ENCODE assay signal across 9 mouse cellular contexts in the genomic region with DNA sequence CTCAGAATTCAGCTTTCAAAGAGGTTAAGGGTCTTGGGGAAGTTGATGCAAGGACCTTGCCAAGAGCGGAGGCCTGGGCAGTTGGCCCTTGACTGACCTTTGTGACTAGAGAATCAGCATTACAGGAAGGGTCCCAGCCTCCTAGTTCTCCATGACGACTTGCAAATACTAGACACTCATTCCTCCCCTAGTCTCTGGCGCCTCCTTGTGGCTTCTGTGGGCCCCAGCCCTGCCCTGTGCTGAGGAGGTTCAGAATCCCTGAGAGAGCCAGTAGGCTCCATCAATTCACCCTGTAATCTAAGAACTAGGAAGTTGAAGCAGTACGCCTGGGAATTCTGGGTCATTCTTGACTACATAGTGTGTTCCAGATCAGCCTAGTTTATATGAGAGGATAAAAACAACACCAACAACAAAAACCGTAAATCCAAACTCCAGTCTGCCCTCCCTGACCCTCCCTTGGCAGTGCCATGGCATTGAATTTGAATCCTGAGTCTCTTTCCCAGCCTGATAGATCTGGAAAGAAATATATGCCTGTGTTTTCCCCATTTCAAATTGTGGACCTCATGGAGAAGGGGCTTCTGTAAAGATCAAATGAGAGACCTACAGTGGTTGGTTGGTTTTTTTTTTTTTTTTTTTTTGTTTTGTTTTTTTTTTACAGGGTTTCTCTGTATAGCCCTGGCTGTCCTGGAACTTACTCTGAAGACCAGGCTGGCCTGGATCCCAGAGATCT. TPM values are rescaled to one million over a fixed set of nuclear protein-coding genes. Genes with fewer than 3 reads are reported as not detected.
DNase-seq lines count a peak whose midpoint lies in the region; ATAC-seq and TF ChIP-seq lines count a peak whose summit lies in the region.
"Had no signal": no experiment of that assay in that cellular context is flagged by ENCODE, and none has a peak within 500 bp of the region (broad histone marks: within the 10 kb centered on the region; RNA-seq: fewer than 3 reads in every experiment).

No protein-coding gene starts in this region.

- no peaks in the 10 kb centered on the region for H3K9me3 ChIP-seq in kidney, embryonic 14.5 days (ENCODE audit: control insufficient read depth, low read length)
- no peaks in the 10 kb centered on the region for H3K9me3 ChIP-seq in limb, embryonic 13.5 days
- no peaks in the 10 kb centered on the region for H3K9me3 ChIP-seq in neural tube, embryonic 11.5 days (ENCODE audit: control insufficient read depth, low read length)
- H3K9me3 ChIP-seq in stomach, embryonic 16.5 days (replicated peaks; ENCODE audit: control insufficient read depth, low read length) = no peaks in the 10 kb centered on the region
- H3K9me3 ChIP-seq: hindbrain, embryonic 15.5 days had no signal

- WGBS in kidney, embryonic 14.5 days = 21% methylated on average over 5 of the region's 5 CpGs
- WGBS in limb, embryonic 13.5 days = 23% methylated on average over 5 of the region's 5 CpGs
- 26% methylated on average over 5 of the region's 5 CpGs for WGBS in neural tube, embryonic 11.5 days
- 24% methylated on average over 5 of the region's 5 CpGs for WGBS in stomach, embryonic 16.5 days

- no peak overlapping the region for H3K9ac ChIP-seq in kidney, embryonic 14.5 days (ENCODE audit: low read depth, low read length)
- H3K9ac ChIP-seq in limb, embryonic 13.5 days = no peak overlapping the region
- H3K9ac ChIP-seq in neural tube, embryonic 11.5 days (ENCODE audit: low read length) = no peak overlapping the region
- 0 out of 2 replicates have a peak overlapping the region, but pooled peaks have one; percentile 3 for H3K9ac ChIP-seq in stomach, embryonic 16.5 days (ENCODE audit: low read length)
- H3K9ac ChIP-seq: hindbrain, embryonic 15.5 days had no signal

- H3K4me2 ChIP-seq in kidney, embryonic 14.5 days (replicated peaks; ENCODE audit: low read depth, low read length) = no peak overlapping the region
- no peak overlapping the region for H3K4me2 ChIP-seq in limb, embryonic 13.5 days (replicated peaks)
- no peak overlapping the region for H3K4me2 ChIP-seq in neural tube, embryonic 11.5 days (ENCODE audit: low read depth)
- no peak overlapping the region for H3K4me2 ChIP-seq in stomach, embryonic 16.5 days (ENCODE audit: low read depth, low read length)

- peak; percentile 71 for ATAC-seq in kidney, embryonic 14.5 days (ENCODE audit: low FRiP score, low TSS enrichment)
- ATAC-seq in limb, embryonic 13.5 days (ENCODE audit: low FRiP score, low read depth) = peak; percentile 42; the same call in 1 of the 2 replicates
- ATAC-seq in neural tube, embryonic 11.5 days (ENCODE audit: insufficient read depth, low FRiP score, low TSS enrichment) = peak; percentile 48; the same call in 1 of the 2 replicates
- ATAC-seq in stomach, embryonic 16.5 days (ENCODE audit: insufficient read depth, low FRiP score) = peak; percentile 65

- H3K4me3 ChIP-seq in C2C12 (ENCODE audit: insufficient read depth, poor library complexity, severe bottlenecking) = no peak overlapping the region
- no peak overlapping the region for H3K4me3 ChIP-seq in kidney, embryonic 14.5 days (ENCODE audit: low read length)
- H3K4me3 ChIP-seq in limb, embryonic 13.5 days = no peak overlapping the region
- no peak overlapping the region for H3K4me3 ChIP-seq in neural tube, embryonic 11.5 days (ENCODE audit: low read depth, low read length)
- H3K4me3 ChIP-seq in stomach, embryonic 16.5 days (replicated peaks; ENCODE audit: low read length) = no peak overlapping the region

- H3K79me3 ChIP-seq in C2C12 (ENCODE audit: low read depth) = no peaks in the 10 kb centered on the region

- H3K79me2 ChIP-seq in C2C12 (ENCODE audit: control insufficient read depth, insufficient read depth) = no peaks in the 10 kb centered on the region

- DNase-seq in adrenal gland, postnatal 10 days = peak; percentile 96
- peak; percentile 93 for DNase-seq in embryo, embryonic 9.5 days (ENCODE audit: extremely low spot score)
- DNase-seq in gonadal fat pad, adult 2 months (ENCODE audit: low read depth) = peak; percentile 24
- peak; percentile 89 for DNase-seq in neural tube, embryonic 11.5 days (ENCODE audit: low spot score)

- H3K27me3 ChIP-seq in C2C12 (ENCODE audit: control insufficient read depth, insufficient read depth, insufficient read length) = no peaks in the 10 kb centered on the region
- no peaks in the 10 kb centered on the region for H3K27me3 ChIP-seq in kidney, embryonic 14.5 days (ENCODE audit: control insufficient read depth, insufficient read depth, low read length)
- H3K27me3 ChIP-seq in limb, embryonic 13.5 days = no peaks in the 10 kb centered on the region
- no peaks in the 10 kb centered on the region for H3K27me3 ChIP-seq in neural tube, embryonic 11.5 days (ENCODE audit: control insufficient read depth, insufficient read depth, low read length)
- no peaks in the 10 kb centered on the region for H3K27me3 ChIP-seq in stomach, embryonic 16.5 days (ENCODE audit: control insufficient read depth, insufficient read depth, low read length)
- H3K27me3 ChIP-seq: hindbrain, embryonic 15.5 days had no signal

- H3K36me3 ChIP-seq in C2C12 (ENCODE audit: control insufficient read depth, insufficient read depth) = peaks cover 5% of the 10 kb centered on the region
- H3K36me3 ChIP-seq in kidney, embryonic 14.5 days (ENCODE audit: control insufficient read depth, insufficient read depth, low read length) = peaks cover under 1% of the 10 kb centered on the region; the same call in 1 of the 2 replicates
- peaks cover 18% of the 10 kb centered on the region for H3K36me3 ChIP-seq in limb, embryonic 13.5 days
- no peaks in the 10 kb centered on the region for H3K36me3 ChIP-seq in neural tube, embryonic 11.5 days (ENCODE audit: control insufficient read depth, insufficient read depth, low read length)
- H3K36me3 ChIP-seq in stomach, embryonic 16.5 days (ENCODE audit: control insufficient read depth, insufficient read depth, low read length) = no peaks in the 10 kb centered on the region
- H3K36me3 ChIP-seq: hindbrain, embryonic 15.5 days had no signal

- no peak overlapping the region for H3K27ac ChIP-seq in kidney, embryonic 14.5 days (ENCODE audit: low read depth, low read length)
- H3K27ac ChIP-seq in limb, embryonic 13.5 days = no peak overlapping the region
- H3K27ac ChIP-seq in neural tube, embryonic 11.5 days (ENCODE audit: low read depth, low read length) = no peak overlapping the region
- no peak overlapping the region for H3K27ac ChIP-seq in stomach, embryonic 16.5 days (ENCODE audit: low read length)
- H3K27ac ChIP-seq: hindbrain, embryonic 15.5 days had no signal

- peak; percentile 87 for TF ChIP-seq CTCF in C2C12 (IDR thresholded peaks at IDR 0.05; ENCODE audit: control insufficient read depth, insufficient read depth, insufficient read length)

- H3ac ChIP-seq in C2C12 (ENCODE audit: control insufficient read depth, insufficient read length, low read depth) = no peak overlapping the region

- 0 out of 2 replicates have a peak, but pooled peaks cover 9% of the 10 kb centered on the region for H3K4me1 ChIP-seq in kidney, embryonic 14.5 days (ENCODE audit: control insufficient read depth, insufficient read depth, low read length)
- peaks cover 37% of the 10 kb centered on the region for H3K4me1 ChIP-seq in limb, embryonic 13.5 days
- peaks cover 4% of the 10 kb centered on the region; the same call in 1 of the 2 replicates for H3K4me1 ChIP-seq in neural tube, embryonic 11.5 days (ENCODE audit: control insufficient read depth, insufficient read depth, low read length)
- peaks cover 26% of the 10 kb centered on the region for H3K4me1 ChIP-seq in stomach, embryonic 16.5 days (ENCODE audit: control insufficient read depth, insufficient read depth, low read length)

RNA-seq across cellular contexts. Expression of a gene that starts 1.3 kb away (rescaled TPM):
- 7.2 TPM for polyA plus RNA-seq in C2C12 (2012; fragmentation: generic; extraction: Trizol)
- total RNA-seq in adrenal gland, postnatal 10 days (2021) = 10 to 100 TPM; 10.3 to 11.6 TPM
- polyA plus RNA-seq in gonadal fat pad, adult 2 months (2012; rRNA removed) = 16.2 and 16.6 TPM in 2 replicates
- polyA plus RNA-seq in kidney, embryonic 14.5 days (2014; fragmentation: Nextera tagmentation; extraction: Ambion mirVana) = 0.89 and 2.0 TPM in 2 replicates
- polyA plus RNA-seq in limb, embryonic 13.5 days (2015; fragmentation: Nextera tagmentation; extraction: Ambion mirVana) = 0.52 and 0.70 TPM in 2 replicates
- 0.42 and 0.58 TPM in 2 replicates for polyA plus RNA-seq in neural tube, embryonic 11.5 days (2014; fragmentation: Nextera tagmentation; extraction: Ambion mirVana)
- polyA plus RNA-seq in stomach, embryonic 16.5 days (2015; fragmentation: Nextera tagmentation; extraction: Ambion mirVana) = 1.9 and 2.0 TPM in 2 replicates

RNA-seq across cellular contexts. Expression of a gene that starts 28.4 kb away (rescaled TPM):
- 219 TPM for polyA plus RNA-seq in C2C12 (2012; fragmentation: generic; extraction: Trizol)
- 100 to 1,000 TPM; 104 to 106 TPM for total RNA-seq in adrenal gland, postnatal 10 days (2021)
- polyA plus RNA-seq in gonadal fat pad, adult 2 months (2012; rRNA removed) = 156 and 198 TPM in 2 replicates
- 38.3 and 46.0 TPM in 2 replicates for polyA plus RNA-seq in kidney, embryonic 14.5 days (2014; fragmentation: Nextera tagmentation; extraction: Ambion mirVana)
- 73.1 and 82.9 TPM in 2 replicates for polyA plus RNA-seq in limb, embryonic 13.5 days (2015; fragmentation: Nextera tagmentation; extraction: Ambion mirVana)
- 71.9 and 82.2 TPM in 2 replicates for polyA plus RNA-seq in neural tube, embryonic 11.5 days (2014; fragmentation: Nextera tagmentation; extraction: Ambion mirVana)
- polyA plus RNA-seq in stomach, embryonic 16.5 days (2015; fragmentation: Nextera tagmentation; extraction: Ambion mirVana) = 77.2 and 98.4 TPM in 2 replicates

RNA-seq across cellular contexts. Expression of a gene that starts 29.8 kb away (rescaled TPM):
- polyA plus RNA-seq in C2C12 (2012; fragmentation: generic; extraction: Trizol) = 51.0 TPM
- total RNA-seq in adrenal gland, postnatal 10 days (2021) = 10 to 100 TPM; 37.1 to 38.7 TPM
- 40.4 and 48.5 TPM in 2 replicates for polyA plus RNA-seq in gonadal fat pad, adult 2 months (2012; rRNA removed)
- 46.1 and 49.1 TPM in 2 replicates for polyA plus RNA-seq in kidney, embryonic 14.5 days (2014; fragmentation: Nextera tagmentation; extraction: Ambion mirVana)
- 88.7 and 97.6 TPM in 2 replicates for polyA plus RNA-seq in limb, embryonic 13.5 days (2015; fragmentation: Nextera tagmentation; extraction: Ambion mirVana)
- polyA plus RNA-seq in neural tube, embryonic 11.5 days (2014; fragmentation: Nextera tagmentation; extraction: Ambion mirVana) = 59.5 and 66.1 TPM in 2 replicates
- polyA plus RNA-seq in stomach, embryonic 16.5 days (2015; fragmentation: Nextera tagmentation; extraction: Ambion mirVana) = 59.0 and 60.2 TPM in 2 replicates

RNA-seq across cellular contexts. Expression of a gene that starts 36.0 kb away (rescaled TPM):
- 10.2 TPM for polyA plus RNA-seq in C2C12 (2012; fragmentation: generic; extraction: Trizol)
- 10 to 100 TPM; 35.9 to 54.6 TPM for total RNA-seq in adrenal gland, postnatal 10 days (2021)
- 83.4 and 95.3 TPM in 2 replicates for polyA plus RNA-seq in gonadal fat pad, adult 2 months (2012; rRNA removed)
- polyA plus RNA-seq in kidney, embryonic 14.5 days (2014; fragmentation: Nextera tagmentation; extraction: Ambion mirVana) = 12.5 and 12.8 TPM in 2 replicates
- polyA plus RNA-seq in limb, embryonic 13.5 days (2015; fragmentation: Nextera tagmentation; extraction: Ambion mirVana) = 11.8 and 15.5 TPM in 2 replicates
- polyA plus RNA-seq in neural tube, embryonic 11.5 days (2014; fragmentation: Nextera tagmentation; extraction: Ambion mirVana) = 10.0 and 13.6 TPM in 2 replicates
- 11.4 and 11.8 TPM in 2 replicates for polyA plus RNA-seq in stomach, embryonic 16.5 days (2015; fragmentation: Nextera tagmentation; extraction: Ambion mirVana)

RNA-seq across cellular contexts. Expression of a gene that starts 58.5 kb away (rescaled TPM):
- 138 TPM for polyA plus RNA-seq in C2C12 (2012; fragmentation: generic; extraction: Trizol)
- total RNA-seq in adrenal gland, postnatal 10 days (2021) = 100 to 1,000 TPM; 166 to 186 TPM
- 95.0 and 140 TPM in 2 replicates for polyA plus RNA-seq in gonadal fat pad, adult 2 months (2012; rRNA removed)
- polyA plus RNA-seq in kidney, embryonic 14.5 days (2014; fragmentation: Nextera tagmentation; extraction: Ambion mirVana) = 127 and 183 TPM in 2 replicates
- polyA plus RNA-seq in limb, embryonic 13.5 days (2015; fragmentation: Nextera tagmentation; extraction: Ambion mirVana) = 130 and 148 TPM in 2 replicates
- 214 and 224 TPM in 2 replicates for polyA plus RNA-seq in neural tube, embryonic 11.5 days (2014; fragmentation: Nextera tagmentation; extraction: Ambion mirVana)
- 94.5 and 95.1 TPM in 2 replicates for polyA plus RNA-seq in stomach, embryonic 16.5 days (2015; fragmentation: Nextera tagmentation; extraction: Ambion mirVana)

Comparison
In these comparisons a context has a peak if more than half of its experiments do, and no peak if none do; other contexts are left out.
1. DNase-seq: peak in every context shown above with its lines; median percentile 96 in adrenal gland, postnatal 10 days; 93 in embryo, embryonic 9.5 days; 89 in neural tube, embryonic 11.5 days; 24 in gonadal fat pad, adult 2 months.